Mouse (Mus musculus) T-helper 1 cell (primary cell): ENCODE measurements at regions not wholly inside any gene's neighbourhood (a gene's known extent, or its start where the extent isn't known, plus 50 kb on each side); places are given as distances from the start of the nearest gene placed in this dataset.

ENCODE experiments used
- in situ Hi-C: fragments of 300-600 bp; cut with MboI, MseI; formaldehyde crosslinking; loops from one replicate; pipeline ENCODE4 v1.15.1; 2025; ENCODE audit warnings: high pct_unique_total_duplicates

DNA sequence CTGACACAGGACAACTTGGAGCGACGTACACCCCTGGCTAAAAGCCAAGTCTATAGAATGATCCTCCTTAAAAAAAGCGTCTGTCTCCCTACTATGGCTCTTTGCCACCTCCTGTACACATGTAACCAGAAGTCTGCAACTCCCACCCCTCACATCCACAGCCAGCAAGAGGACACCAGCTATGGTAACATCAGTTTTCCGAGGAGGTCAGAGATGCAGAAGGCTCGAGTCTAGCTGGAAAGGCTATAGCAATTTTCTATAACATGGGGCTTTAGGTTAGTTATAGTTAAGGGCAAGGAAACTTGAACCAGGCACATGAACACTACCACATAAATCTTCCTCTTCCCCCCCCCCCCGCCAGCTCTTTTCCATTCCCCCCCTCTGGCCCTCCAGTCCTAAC is 240.2 kb downstream of the H2al1j start:
- in situ Hi-C loops = no loop called here

- in situ Hi-C loops = no loop called here
These were observed 240.6 kb downstream of the H2al1j start for GRCm38 (mm10) chrX:11568262-11568661.

DNA sequence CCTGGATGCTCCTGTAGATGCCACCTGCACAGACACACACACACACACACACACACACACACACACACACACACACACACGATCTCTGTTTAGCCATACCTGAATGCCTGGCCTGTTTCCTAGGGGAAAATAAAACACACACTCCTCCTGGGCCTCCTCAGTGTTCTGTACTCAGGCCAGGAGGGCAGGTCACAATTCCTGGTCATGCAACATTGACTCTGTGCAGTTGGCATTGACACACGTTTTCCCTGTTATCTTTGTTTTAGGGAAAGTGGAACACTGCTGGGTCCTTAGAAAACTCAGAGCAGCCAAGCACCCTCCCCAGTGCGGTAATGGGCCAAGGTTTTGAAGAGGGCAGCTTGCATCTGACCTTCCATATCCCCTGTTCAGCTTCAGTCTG is 246.7 kb downstream of the H2al1j start:
- in situ Hi-C loops = no loop called here

GRCm38 (mm10) chrX:11575571-11575970 is 247.9 kb downstream of the H2al1j start:
- in situ Hi-C loops = no loop called here

GRCm38 (mm10) chrX:11576287-11576686 is 248.7 kb downstream of the H2al1j start:
- in situ Hi-C loops = no loop called here

- in situ Hi-C loops = no loop called here
These were observed 249.7 kb downstream of the H2al1j start for GRCm38 (mm10) chrX:11577294-11577693.

DNA sequence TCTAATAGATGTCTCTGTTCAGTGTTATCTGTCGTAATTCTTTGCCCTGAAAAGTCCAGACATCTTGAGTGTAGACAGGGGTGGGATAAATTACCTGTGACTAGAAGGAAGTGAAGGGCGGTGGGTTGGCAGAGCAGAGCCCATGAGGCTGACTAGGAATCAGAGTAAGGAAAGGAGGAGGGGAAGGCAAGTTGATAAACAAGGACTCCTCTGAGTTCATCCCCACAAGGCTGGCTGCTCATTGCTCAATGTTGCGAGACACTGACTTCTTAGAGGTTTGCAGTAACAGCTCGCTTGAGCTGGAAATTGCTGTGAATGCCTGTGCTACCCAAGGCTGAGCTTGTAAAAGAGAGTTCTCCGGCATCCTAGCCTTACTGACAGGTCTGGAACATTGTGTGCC is 257.7 kb downstream of the H2al1j start:
- in situ Hi-C loops = no loop called here

DNA sequence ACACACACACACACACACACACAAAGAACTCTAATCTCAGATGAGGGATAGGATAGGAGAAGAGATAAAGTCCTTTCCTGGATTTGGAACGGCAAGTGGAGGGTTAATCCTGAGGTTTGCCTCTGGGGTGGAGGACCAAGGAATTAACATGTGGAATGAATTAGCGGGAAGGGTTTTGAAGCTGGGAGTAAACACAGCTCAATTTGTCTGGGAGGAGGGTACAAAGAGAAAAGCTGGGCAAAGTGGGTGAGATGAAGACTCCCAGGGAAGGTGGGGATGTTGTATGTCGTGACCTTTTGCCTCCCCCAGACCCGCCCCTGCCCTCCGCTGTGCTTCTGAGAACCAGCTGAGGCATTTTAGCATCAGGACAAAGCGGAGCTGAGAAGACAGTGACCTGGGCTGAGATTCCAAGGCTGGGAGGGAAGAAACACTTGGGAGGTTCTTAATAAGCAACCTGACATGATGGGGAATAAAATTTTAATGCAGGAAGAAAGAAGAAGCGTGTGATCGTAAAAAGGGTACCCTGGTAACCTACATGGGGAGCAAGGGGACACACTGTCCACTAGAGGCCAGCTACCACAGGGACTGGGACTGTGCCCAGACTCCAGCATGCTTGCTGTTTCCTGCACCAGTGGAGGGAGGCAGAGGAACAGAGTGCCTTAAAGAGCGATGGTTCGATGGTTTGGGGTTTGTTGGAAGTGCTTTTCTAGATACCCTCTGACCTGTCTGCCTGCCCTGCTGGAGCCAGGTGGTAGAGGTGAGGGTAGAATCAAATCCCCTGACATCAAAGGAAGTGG is 264.0 kb downstream of the H2al1j start:
- in situ Hi-C loops = no loop called here

- in situ Hi-C loops = no loop called here
These were observed 266.9 kb downstream of the H2al1j start for GRCm38 (mm10) chrX:11594542-11594941.

- in situ Hi-C loops = no loop called here
These were observed 269.9 kb downstream of the H2al1j start for GRCm38 (mm10) chrX:11597548-11597947.

DNA sequence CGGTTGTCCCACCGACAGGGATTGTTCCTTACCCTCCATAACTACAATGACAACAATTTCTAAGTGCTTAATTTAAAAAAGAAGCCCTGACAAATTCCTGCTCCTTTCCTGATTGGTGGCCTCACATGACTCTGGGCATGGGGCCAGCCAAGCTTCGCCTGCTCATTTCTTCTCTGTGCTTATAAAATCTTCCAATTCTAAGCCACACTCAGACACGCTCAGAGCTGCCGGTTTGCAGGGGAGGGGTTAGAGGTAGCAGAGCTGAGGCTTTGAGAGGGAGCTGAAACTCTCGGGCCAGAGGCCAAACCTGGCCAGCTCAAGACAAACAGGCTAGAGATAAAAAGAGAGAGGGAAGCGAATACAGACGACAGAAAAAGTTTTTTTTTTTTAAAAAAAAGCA is 286.6 kb downstream of the H2al1j start:
- in situ Hi-C loops = no loop called here

- in situ Hi-C loops = loop anchor here (10.0 kb wide), 1 partner anchor 734 kb away; no protein-coding TSS in a partner anchor
These were observed 293.6 kb downstream of the H2al1j start for GRCm38 (mm10) chrX:11621045-11621763.

DNA sequence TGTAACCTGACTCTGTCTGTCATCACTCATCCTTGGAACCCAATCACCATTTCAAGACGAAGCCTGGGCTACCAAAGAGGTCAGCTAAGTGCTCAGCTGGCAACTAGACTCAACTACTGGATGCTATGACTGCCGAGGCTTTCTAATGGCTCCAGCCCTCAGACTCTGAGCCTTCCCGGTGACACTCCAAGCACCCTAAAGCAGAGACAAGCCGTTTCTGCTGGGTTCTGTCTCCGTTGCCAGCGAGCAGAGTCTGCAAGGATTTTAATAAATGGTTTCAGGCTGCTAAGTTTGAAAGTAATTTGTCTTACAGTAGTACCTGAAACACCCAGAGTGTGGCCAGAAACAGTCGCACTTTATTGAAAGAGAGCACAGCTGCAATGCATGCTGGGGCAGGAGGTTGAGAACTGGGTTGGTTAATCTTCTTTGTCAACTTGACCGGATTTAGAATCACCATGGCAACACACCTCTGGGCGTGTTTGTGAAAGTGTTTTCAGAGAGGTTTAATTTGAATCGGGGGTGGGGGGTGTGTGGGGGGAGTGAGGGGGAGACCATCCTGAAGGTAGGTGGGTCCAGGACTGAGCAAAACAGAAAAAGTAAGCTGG is 298.8 kb downstream of the H2al1j start:
- in situ Hi-C loops = loop anchor here (10.0 kb wide), 1 partner anchor 728 kb away; no protein-coding TSS in a partner anchor

DNA sequence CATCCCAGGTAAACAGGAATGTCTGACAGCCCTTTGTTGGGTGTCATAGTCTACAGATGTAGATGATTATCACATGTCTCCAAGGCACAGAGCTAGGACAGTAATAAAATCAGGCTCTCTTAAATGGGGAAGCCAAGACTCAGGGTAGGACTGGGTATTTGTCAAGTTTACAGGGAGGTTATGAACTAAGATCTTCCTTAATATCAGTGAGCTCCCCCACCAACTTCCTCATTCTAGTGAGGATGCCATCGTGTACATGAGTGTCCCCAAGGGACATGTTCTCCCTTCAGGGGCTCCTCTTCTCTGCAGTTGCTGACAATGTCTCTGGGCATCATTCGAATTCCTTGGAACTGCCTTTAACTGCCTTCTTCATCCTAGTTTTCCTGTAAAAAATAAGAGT is 301.7 kb downstream of the H2al1j start:
- in situ Hi-C loops = loop anchor here (10.0 kb wide), 1 partner anchor 725 kb away; no protein-coding TSS in a partner anchor

GRCm38 (mm10) chrX:11629906-11630305 is 302.3 kb downstream of the H2al1j start:
- in situ Hi-C loops = loop anchor here (10.0 kb wide), 1 partner anchor 725 kb away; no protein-coding TSS in a partner anchor

- in situ Hi-C loops = no loop called here
These were observed 303.7 kb downstream of the H2al1j start for GRCm38 (mm10) chrX:11631186-11631913.

GRCm38 (mm10) chrX:11632011-11632410 is 304.4 kb downstream of the H2al1j start:
- in situ Hi-C loops = no loop called here

GRCm38 (mm10) chrX:11633823-11634222 is 306.2 kb downstream of the H2al1j start:
- in situ Hi-C loops = no loop called here

GRCm38 (mm10) chrX:11644484-11644883 is 316.9 kb downstream of the H2al1j start:
- in situ Hi-C loops = no loop called here

DNA sequence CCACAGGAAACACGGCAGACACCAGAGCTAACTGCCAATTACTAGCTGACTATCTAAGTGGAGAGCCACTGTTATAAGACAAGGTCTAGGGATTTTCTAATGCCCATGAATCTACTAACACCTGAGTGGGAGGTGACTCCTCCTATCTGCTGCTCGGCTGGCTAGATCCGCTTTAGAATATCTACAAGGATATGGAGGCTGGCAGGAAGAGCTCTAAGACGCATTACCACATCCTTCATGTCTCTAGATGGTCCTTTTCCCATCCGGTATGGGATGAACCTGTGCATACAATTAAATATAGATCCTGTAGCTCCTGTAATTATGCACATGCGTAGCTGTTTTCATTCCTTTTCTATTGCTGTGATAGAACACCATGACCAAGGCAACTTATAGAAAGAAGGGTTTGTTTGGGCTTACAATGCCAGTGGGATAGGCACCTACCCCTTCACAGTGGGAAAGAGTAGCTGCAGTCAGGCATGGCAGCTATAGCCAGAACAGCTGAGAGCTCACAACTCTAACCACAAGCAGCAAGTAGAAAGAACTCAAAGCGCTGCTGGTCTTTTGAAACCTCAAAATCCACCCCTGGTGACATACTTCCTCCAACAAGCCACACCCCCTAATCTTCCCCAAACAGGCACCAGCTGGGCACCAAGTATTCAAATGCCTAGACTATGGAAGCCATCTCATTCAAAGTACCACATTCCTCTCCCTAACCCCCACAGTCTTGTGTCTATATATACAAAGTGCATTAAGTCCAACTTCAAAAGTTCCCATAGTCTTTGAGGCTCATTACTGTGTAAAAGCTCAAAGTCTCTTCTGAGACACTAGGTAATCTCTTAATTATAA is 319.3 kb downstream of the H2al1j start:
- in situ Hi-C loops = no loop called here

DNA sequence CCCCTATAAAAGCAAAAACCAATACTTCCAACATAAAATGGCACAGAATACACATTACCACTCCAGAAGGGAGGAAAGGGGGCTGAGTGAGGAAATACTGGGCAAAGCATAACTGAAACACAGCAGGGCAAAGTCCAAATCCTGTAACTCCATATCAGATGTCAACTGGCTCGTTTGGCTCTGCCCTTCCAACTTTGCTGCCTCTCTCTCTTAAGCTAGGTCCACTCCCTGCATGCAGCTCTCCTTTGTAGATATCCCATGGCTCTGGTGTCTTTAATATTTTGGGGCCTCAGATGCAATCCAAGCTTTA is 319.9 kb downstream of the H2al1j start:
- in situ Hi-C loops = no loop called here
